Comparison of ENCODE assay signal across 8 mouse cellular contexts in genomic region chr12:11196142-11196597, GRCm38 (mm10). TPM values are rescaled to one million over a fixed set of nuclear protein-coding genes. Genes with fewer than 3 reads are reported as not detected.
DNase-seq lines count a peak whose midpoint lies in the region; ATAC-seq and TF ChIP-seq lines count a peak whose summit lies in the region.

No protein-coding gene starts in this region.

- no peak overlapping the region for H3K9ac ChIP-seq in embryonic facial prominence, embryonic 12.5 days
- no peak overlapping the region for H3K9ac ChIP-seq in limb, embryonic 15.5 days
- H3K9ac ChIP-seq in midbrain, embryonic 16.5 days (ENCODE audit: low read depth, low read length): no peak overlapping the region

- no peaks in the 10 kb centered on the region for H3K9me3 ChIP-seq in embryonic facial prominence, embryonic 12.5 days
- no peaks in the 10 kb centered on the region for H3K9me3 ChIP-seq in limb, embryonic 15.5 days
- H3K9me3 ChIP-seq in midbrain, embryonic 16.5 days (replicated peaks; ENCODE audit: control insufficient read depth, low read length, poor library complexity, severe bottlenecking): no peaks in the 10 kb centered on the region

- peak; percentile 99 for TF ChIP-seq CTCF in spleen, adult 2 months (IDR thresholded peaks at IDR 0.05; ENCODE audit: extremely low read depth, insufficient read depth, insufficient read length, insufficient replicate concordance)

- 10% methylated on average over 19 of the region's 19 CpGs for WGBS in embryonic facial prominence, embryonic 12.5 days
- WGBS in limb, embryonic 15.5 days: 8% methylated on average over 19 of the region's 19 CpGs
- WGBS in midbrain, embryonic 16.5 days: 9% methylated on average over 16 of the region's 19 CpGs
- 6% methylated on average over 19 of the region's 19 CpGs for WGBS in spleen, adult 2 months

- no peaks in the 10 kb centered on the region for H3K36me3 ChIP-seq in embryonic facial prominence, embryonic 12.5 days
- H3K36me3 ChIP-seq in limb, embryonic 15.5 days: no peaks in the 10 kb centered on the region
- no peaks in the 10 kb centered on the region for H3K36me3 ChIP-seq in midbrain, embryonic 16.5 days (ENCODE audit: control insufficient read depth, insufficient read depth, low read length)
- no peaks in the 10 kb centered on the region for H3K36me3 ChIP-seq in spleen, adult 2 months (ENCODE audit: control insufficient read depth, insufficient read depth, low read length)

- H3K4me1 ChIP-seq in embryonic facial prominence, embryonic 12.5 days: no peaks in the 10 kb centered on the region
- H3K4me1 ChIP-seq in limb, embryonic 15.5 days: 0 out of 2 replicates have a peak, but pooled peaks cover 3% of the 10 kb centered on the region
- H3K4me1 ChIP-seq in midbrain, embryonic 16.5 days (ENCODE audit: control insufficient read depth, insufficient read depth, low read length): 0 out of 2 replicates have a peak, but pooled peaks cover 4% of the 10 kb centered on the region
- H3K4me1 ChIP-seq in spleen, adult 2 months (ENCODE audit: control insufficient read depth, insufficient read depth, insufficient read length): peaks cover 4% of the 10 kb centered on the region; the same call in 1 of the 2 replicates

- no peak for TF ChIP-seq POLR2A in spleen, adult 2 months (IDR thresholded peaks at IDR 0.05; ENCODE audit: low read depth, low read length)

- peak; percentile 88 for DNase-seq in adrenal gland, postnatal 14 days
- DNase-seq in heart, adult 9 months (ENCODE audit: low spot score in 2 of 2): peak; percentile 66 to 83
- DNase-seq in kidney, adult 8-10 months: peak; percentile 45 to 74
- DNase-seq in spleen, adult 2 months (ENCODE audit: low read depth in 1 of 2, low spot score in 2 of 2): peak in 1 of 2 experiments; percentile 83
- DNase-seq in c-Kit-positive CD71-positive TER-119-positive erythroid progenitor cells, embryonic 14.5 days (ENCODE audit: low spot score): no peak

- no peaks in the 10 kb centered on the region for H3K27me3 ChIP-seq in embryonic facial prominence, embryonic 12.5 days
- no peaks in the 10 kb centered on the region for H3K27me3 ChIP-seq in limb, embryonic 15.5 days
- H3K27me3 ChIP-seq in midbrain, embryonic 16.5 days (ENCODE audit: control insufficient read depth, insufficient read depth, low read depth, low read length): no peaks in the 10 kb centered on the region
- no peaks in the 10 kb centered on the region for H3K27me3 ChIP-seq in spleen, adult 2 months (ENCODE audit: control insufficient read depth, insufficient read depth, low read length)

- peak overlapping the region; percentile 43 for H3K4me2 ChIP-seq in embryonic facial prominence, embryonic 12.5 days (replicated peaks)
- peak overlapping the region; percentile 40 for H3K4me2 ChIP-seq in limb, embryonic 15.5 days
- H3K4me2 ChIP-seq in midbrain, embryonic 16.5 days (ENCODE audit: low read length): peak overlapping the region; percentile 51

- no peak overlapping the region for H3K4me3 ChIP-seq in embryonic facial prominence, embryonic 12.5 days
- H3K4me3 ChIP-seq in limb, embryonic 15.5 days: peak overlapping the region; percentile 11; the same call in 1 of the 2 replicates
- H3K4me3 ChIP-seq in midbrain, embryonic 16.5 days (ENCODE audit: low read depth, low read length): no peak overlapping the region
- no peak overlapping the region for H3K4me3 ChIP-seq in spleen, adult 2 months (ENCODE audit: extremely low read depth, insufficient read depth, insufficient read length)

- ATAC-seq in embryonic facial prominence, embryonic 12.5 days (ENCODE audit: insufficient number of reproducible peaks, insufficient read depth, low FRiP score, low TSS enrichment): no peak
- no peak for ATAC-seq in limb, embryonic 15.5 days (ENCODE audit: insufficient number of reproducible peaks, low FRiP score, low TSS enrichment, low read depth)
- peak; percentile 83 for ATAC-seq in midbrain, embryonic 16.5 days

- no peak overlapping the region for H3K27ac ChIP-seq in embryonic facial prominence, embryonic 12.5 days
- no peak overlapping the region for H3K27ac ChIP-seq in limb, embryonic 15.5 days
- H3K27ac ChIP-seq in midbrain, embryonic 16.5 days (ENCODE audit: low read length): no peak overlapping the region
- H3K27ac ChIP-seq in spleen, adult 2 months (ENCODE audit: insufficient read depth, low read length): no peak overlapping the region

RNA-seq across cellular contexts. Expression of gene Msgn1, which starts 12.6 kb away (rescaled TPM):
- total RNA-seq in adrenal gland, postnatal 14 days (2021): not detected in 2 replicates
- not detected in 2 replicates for polyA plus RNA-seq in embryonic facial prominence, embryonic 12.5 days (2016; fragmentation: Nextera tagmentation; extraction: Ambion mirVana)
- polyA plus RNA-seq in limb, embryonic 15.5 days (2015; fragmentation: Nextera tagmentation; extraction: Ambion mirVana): not detected in 2 replicates
- polyA plus RNA-seq in midbrain, embryonic 16.5 days (2015; fragmentation: Nextera tagmentation; extraction: Ambion mirVana): not detected in 2 replicates
- 0.23 and 0.26 TPM in 2 replicates for polyA plus RNA-seq in spleen, adult 2 months (2012; rRNA removed)

RNA-seq across cellular contexts. Expression of gene Kcns3, which starts 45.3 kb away (rescaled TPM):
- 3.5 and 4.6 TPM in 2 replicates for total RNA-seq in adrenal gland, postnatal 14 days (2021)
- polyA plus RNA-seq in embryonic facial prominence, embryonic 12.5 days (2016; fragmentation: Nextera tagmentation; extraction: Ambion mirVana): 0.93 and 1.2 TPM in 2 replicates
- 2.6 and 3.3 TPM in 2 replicates for polyA plus RNA-seq in limb, embryonic 15.5 days (2015; fragmentation: Nextera tagmentation; extraction: Ambion mirVana)
- polyA plus RNA-seq in midbrain, embryonic 16.5 days (2015; fragmentation: Nextera tagmentation; extraction: Ambion mirVana): 0.26 and 0.33 TPM in 2 replicates
- polyA plus RNA-seq in spleen, adult 2 months (2012; rRNA removed): 0.33 and 0.45 TPM in 2 replicates
